Mouse (Mus musculus): ENCODE results near the gene Oxt. TPM values are rescaled to one million over a fixed set of nuclear protein-coding genes. Genes with fewer than 3 reads are reported as not detected.
A peak's percentile ranks its signal among the peaks of the same experiment; 100 is the strongest.

The Oxt gene
- not detected in 2 replicates for polyA plus RNA-seq (2014; fragmentation: Nextera tagmentation; extraction: Ambion mirVana)

GRCm38 (mm10) chr2:130575873-130576272 is at the start of gene Oxt:
TSS of gene Oxt (plus strand) at chr2:130576173.
- Histone ChIP-seq H3K9me3 (ENCODE audit: control insufficient read depth, low read length) (no peaks in the 10 kb centered on the region; the same call in 1 of the 2 replicates), H3K4me2 (replicated peaks; ENCODE audit: low read depth, low read length) (peak within 1 kb of the TSS; percentile 35), H3K4me3 (ENCODE audit: low read length) (peak within 1 kb of the TSS; percentile 35), H3K4me1 (ENCODE audit: control insufficient read depth, insufficient read depth, low read length) (peaks cover 11% of the 10 kb centered on the region; the same call in 1 of the 2 replicates), H3K9ac (ENCODE audit: low read depth, low read length) (peak within 1 kb of the TSS; percentile 23; the same call in 1 of the 2 replicates), H3K27ac (ENCODE audit: low read depth, low read length) (no peak within 1 kb of the TSS), H3K27me3 (ENCODE audit: control insufficient read depth, insufficient read depth, low read length) (peaks cover 53% of the 10 kb centered on the region), H3K36me3 (ENCODE audit: control insufficient read depth, insufficient read depth, low read length) (no peaks in the 10 kb centered on the region)
- 0 out of 2 replicates have a peak, but pooled peaks have one; percentile 6 for ATAC-seq (ENCODE audit: low FRiP score, low TSS enrichment)
- 37% methylated on average over 9 of the region's 9 CpGs for WGBS

- no peak overlapping the region for H3K4me3 ChIP-seq (ENCODE audit: low read length)
- ATAC-seq (ENCODE audit: low FRiP score, low TSS enrichment): no peak
- H3K9ac ChIP-seq (ENCODE audit: low read depth, low read length): no peak overlapping the region
- WGBS: 87% methylated on average over 6 of the region's 6 CpGs
- H3K4me1 ChIP-seq (ENCODE audit: control insufficient read depth, insufficient read depth, low read length): no peaks in the 10 kb centered on the region
- H3K27me3 ChIP-seq (ENCODE audit: control insufficient read depth, insufficient read depth, low read length): no peaks in the 10 kb centered on the region
- no peaks in the 10 kb centered on the region for H3K9me3 ChIP-seq (ENCODE audit: control insufficient read depth, low read length)
- H3K36me3 ChIP-seq (ENCODE audit: control insufficient read depth, insufficient read depth, low read length): peaks cover 37% of the 10 kb centered on the region; the same call in 1 of the 2 replicates
- H3K27ac ChIP-seq (ENCODE audit: low read depth, low read length): no peak overlapping the region
- H3K4me2 ChIP-seq (replicated peaks; ENCODE audit: low read depth, low read length): no peak overlapping the region
Observed at GRCm38 (mm10) chr2:130528457-130528856, 47.5 kb upstream of the Oxt start.

- no peaks in the 10 kb centered on the region for H3K4me1 ChIP-seq (ENCODE audit: control insufficient read depth, insufficient read depth, low read length)
- no peak overlapping the region for H3K27ac ChIP-seq (ENCODE audit: low read depth, low read length)
- H3K9me3 ChIP-seq (ENCODE audit: control insufficient read depth, low read length): no peaks in the 10 kb centered on the region
- H3K4me2 ChIP-seq (replicated peaks; ENCODE audit: low read depth, low read length): no peak overlapping the region
- H3K9ac ChIP-seq (ENCODE audit: low read depth, low read length): no peak overlapping the region
- no peak for ATAC-seq (ENCODE audit: low FRiP score, low TSS enrichment)
- H3K4me3 ChIP-seq (ENCODE audit: low read length): no peak overlapping the region
- no peaks in the 10 kb centered on the region for H3K27me3 ChIP-seq (ENCODE audit: control insufficient read depth, insufficient read depth, low read length)
- peaks cover 40% of the 10 kb centered on the region; the same call in 1 of the 2 replicates for H3K36me3 ChIP-seq (ENCODE audit: control insufficient read depth, insufficient read depth, low read length)
- 92% methylated on average over 2 of the region's 2 CpGs for WGBS
Observed at GRCm38 (mm10) chr2:130529290-130529689, 46.7 kb upstream of the Oxt start.

- no peak overlapping the region for H3K9ac ChIP-seq (ENCODE audit: low read depth, low read length)
- no peak overlapping the region for H3K4me3 ChIP-seq (ENCODE audit: low read length)
- no peak for ATAC-seq (ENCODE audit: low FRiP score, low TSS enrichment)
- peaks cover 42% of the 10 kb centered on the region; the same call in 1 of the 2 replicates for H3K36me3 ChIP-seq (ENCODE audit: control insufficient read depth, insufficient read depth, low read length)
- no peaks in the 10 kb centered on the region for H3K9me3 ChIP-seq (ENCODE audit: control insufficient read depth, low read length)
- no peaks in the 10 kb centered on the region for H3K27me3 ChIP-seq (ENCODE audit: control insufficient read depth, insufficient read depth, low read length)
- no peaks in the 10 kb centered on the region for H3K4me1 ChIP-seq (ENCODE audit: control insufficient read depth, insufficient read depth, low read length)
- no peak overlapping the region for H3K4me2 ChIP-seq (replicated peaks; ENCODE audit: low read depth, low read length)
- H3K27ac ChIP-seq (ENCODE audit: low read depth, low read length): no peak overlapping the region
- WGBS: 92% methylated on average over 7 of the region's 7 CpGs
Observed at GRCm38 (mm10) chr2:130529925-130530324, 46.0 kb upstream of the Oxt start.

- Histone ChIP-seq H3K27me3 (ENCODE audit: control insufficient read depth, insufficient read depth, low read length) (no peaks in the 10 kb centered on the region), H3K36me3 (ENCODE audit: control insufficient read depth, insufficient read depth, low read length) (peaks cover 40% of the 10 kb centered on the region; the same call in 1 of the 2 replicates), H3K4me3 (ENCODE audit: low read length) (no peak overlapping the region), H3K4me1 (ENCODE audit: control insufficient read depth, insufficient read depth, low read length) (no peaks in the 10 kb centered on the region), H3K27ac (ENCODE audit: low read depth, low read length) (no peak overlapping the region), H3K9ac (ENCODE audit: low read depth, low read length) (no peak overlapping the region), H3K4me2 (replicated peaks; ENCODE audit: low read depth, low read length) (no peak overlapping the region), H3K9me3 (ENCODE audit: control insufficient read depth, low read length) (no peaks in the 10 kb centered on the region)
- no peak for ATAC-seq (ENCODE audit: low FRiP score, low TSS enrichment)
- WGBS: 90% methylated on average over 2 of the region's 2 CpGs
Observed at GRCm38 (mm10) chr2:130532201-130532600, 43.8 kb upstream of the Oxt start.

GRCm38 (mm10) chr2:130535017-130535416 is 41.0 kb upstream of the Oxt start:
- WGBS: 90% methylated on average over 6 of the region's 6 CpGs
- Histone ChIP-seq H3K9ac (ENCODE audit: low read depth, low read length) (no peak overlapping the region), H3K4me1 (ENCODE audit: control insufficient read depth, insufficient read depth, low read length) (no peaks in the 10 kb centered on the region), H3K4me2 (replicated peaks; ENCODE audit: low read depth, low read length) (no peak overlapping the region), H3K27me3 (ENCODE audit: control insufficient read depth, insufficient read depth, low read length) (no peaks in the 10 kb centered on the region), H3K9me3 (ENCODE audit: control insufficient read depth, low read length) (no peaks in the 10 kb centered on the region), H3K36me3 (ENCODE audit: control insufficient read depth, insufficient read depth, low read length) (peaks cover 53% of the 10 kb centered on the region; the same call in 1 of the 2 replicates), H3K27ac (ENCODE audit: low read depth, low read length) (no peak overlapping the region), H3K4me3 (ENCODE audit: low read length) (no peak overlapping the region)
- ATAC-seq (ENCODE audit: low FRiP score, low TSS enrichment): no peak

- no peak for ATAC-seq (ENCODE audit: low FRiP score, low TSS enrichment)
- Histone ChIP-seq H3K9me3 (ENCODE audit: control insufficient read depth, low read length) (no peaks in the 10 kb centered on the region), H3K4me3 (ENCODE audit: low read length) (no peak overlapping the region), H3K27ac (ENCODE audit: low read depth, low read length) (no peak overlapping the region), H3K4me1 (ENCODE audit: control insufficient read depth, insufficient read depth, low read length) (no peaks in the 10 kb centered on the region), H3K27me3 (ENCODE audit: control insufficient read depth, insufficient read depth, low read length) (no peaks in the 10 kb centered on the region), H3K36me3 (ENCODE audit: control insufficient read depth, insufficient read depth, low read length) (peaks cover 68% of the 10 kb centered on the region), H3K9ac (ENCODE audit: low read depth, low read length) (no peak overlapping the region), H3K4me2 (replicated peaks; ENCODE audit: low read depth, low read length) (no peak overlapping the region)
- 68% methylated on average over 3 of the region's 3 CpGs for WGBS
Observed at GRCm38 (mm10) chr2:130536890-130537289, 39.1 kb upstream of the Oxt start.

- no peak overlapping the region for H3K27ac ChIP-seq (ENCODE audit: low read depth, low read length)
- H3K27me3 ChIP-seq (ENCODE audit: control insufficient read depth, insufficient read depth, low read length): no peaks in the 10 kb centered on the region
- no peak for ATAC-seq (ENCODE audit: low FRiP score, low TSS enrichment)
- H3K9ac ChIP-seq (ENCODE audit: low read depth, low read length): no peak overlapping the region
- no peaks in the 10 kb centered on the region for H3K4me1 ChIP-seq (ENCODE audit: control insufficient read depth, insufficient read depth, low read length)
- no peak overlapping the region for H3K4me2 ChIP-seq (replicated peaks; ENCODE audit: low read depth, low read length)
- no peaks in the 10 kb centered on the region for H3K9me3 ChIP-seq (ENCODE audit: control insufficient read depth, low read length)
- 88% methylated on average over 8 of the region's 8 CpGs for WGBS
- H3K4me3 ChIP-seq (ENCODE audit: low read length): no peak overlapping the region
- peaks cover 74% of the 10 kb centered on the region for H3K36me3 ChIP-seq (ENCODE audit: control insufficient read depth, insufficient read depth, low read length)
Observed at GRCm38 (mm10) chr2:130538876-130539546, 37.0 kb upstream of the Oxt start.

- no peak overlapping the region for H3K4me2 ChIP-seq (replicated peaks; ENCODE audit: low read depth, low read length)
- no peak overlapping the region for H3K27ac ChIP-seq (ENCODE audit: low read depth, low read length)
- no peaks in the 10 kb centered on the region for H3K27me3 ChIP-seq (ENCODE audit: control insufficient read depth, insufficient read depth, low read length)
- no peaks in the 10 kb centered on the region for H3K9me3 ChIP-seq (ENCODE audit: control insufficient read depth, low read length)
- H3K4me1 ChIP-seq (ENCODE audit: control insufficient read depth, insufficient read depth, low read length): no peaks in the 10 kb centered on the region
- H3K9ac ChIP-seq (ENCODE audit: low read depth, low read length): no peak overlapping the region
- peaks cover 73% of the 10 kb centered on the region for H3K36me3 ChIP-seq (ENCODE audit: control insufficient read depth, insufficient read depth, low read length)
- no peak for ATAC-seq (ENCODE audit: low FRiP score, low TSS enrichment)
- WGBS: 75% methylated on average over 9 of the region's 9 CpGs
- H3K4me3 ChIP-seq (ENCODE audit: low read length): no peak overlapping the region
Observed at GRCm38 (mm10) chr2:130540266-130540665, 35.7 kb upstream of the Oxt start.
